Mouse (Mus musculus) v-Abl transformed pro-B cells (cell line): ENCODE results near the gene Frmd5.

ENCODE experiments used
- in situ Hi-C, 2 experiments: fragments of 400-800 bp; cut with MboI; formaldehyde crosslinking; loops; one replicate each; pipeline ENCODE4 v1.15.1; 2025; ENCODE audit not compliant: unreplicated experiment in 2 of 2

Frmd5 gene

DNA sequence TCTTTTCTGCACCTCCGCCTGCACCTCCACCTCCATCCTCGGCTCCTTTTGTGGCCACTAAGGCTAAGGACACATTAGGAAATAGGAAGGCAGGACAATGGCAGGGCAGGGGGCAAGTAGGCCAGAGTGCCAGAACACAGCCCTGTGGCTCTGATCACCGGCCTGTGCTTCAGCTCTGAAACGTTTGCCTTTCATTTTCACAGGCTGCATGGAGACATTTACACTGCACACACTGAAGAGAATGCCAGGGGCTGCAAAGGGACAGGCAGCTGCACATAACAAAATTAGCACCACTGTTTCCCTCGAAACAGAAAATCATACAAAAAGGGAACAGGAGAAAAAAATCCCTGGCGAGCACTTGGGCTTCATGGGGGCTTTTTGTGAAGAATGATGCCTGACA is 107.6 kb downstream of the Frmd5 start:
- in situ Hi-C loops, result loop anchor here in 1 of 2 experiments (25.0 kb wide), 1 partner anchor 112 kb away; no protein-coding TSS in a partner anchor

DNA sequence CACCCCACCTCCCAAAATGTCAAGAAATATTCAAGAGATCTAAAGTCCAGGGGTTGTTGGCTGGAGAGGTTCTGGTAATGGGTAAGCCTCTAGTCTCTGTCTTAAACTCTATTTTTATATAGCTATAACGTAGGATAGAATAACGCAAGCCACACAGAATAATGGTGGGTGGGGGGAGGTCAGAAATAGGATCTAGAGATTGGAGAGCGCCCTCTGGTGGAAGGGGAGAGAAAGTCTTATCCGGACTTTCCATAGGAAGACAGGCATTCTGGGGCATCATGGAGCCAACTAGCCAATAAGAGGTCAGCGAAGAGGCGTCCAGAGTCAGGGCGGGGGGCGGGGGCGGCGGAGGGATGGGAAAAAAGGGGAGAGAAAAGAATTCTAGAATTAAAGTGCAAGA is 111.5 kb downstream of the Frmd5 start:
- in situ Hi-C loops, result loop anchor here in 1 of 2 experiments (25.0 kb wide), 1 partner anchor 108 kb away; no protein-coding TSS in a partner anchor

DNA sequence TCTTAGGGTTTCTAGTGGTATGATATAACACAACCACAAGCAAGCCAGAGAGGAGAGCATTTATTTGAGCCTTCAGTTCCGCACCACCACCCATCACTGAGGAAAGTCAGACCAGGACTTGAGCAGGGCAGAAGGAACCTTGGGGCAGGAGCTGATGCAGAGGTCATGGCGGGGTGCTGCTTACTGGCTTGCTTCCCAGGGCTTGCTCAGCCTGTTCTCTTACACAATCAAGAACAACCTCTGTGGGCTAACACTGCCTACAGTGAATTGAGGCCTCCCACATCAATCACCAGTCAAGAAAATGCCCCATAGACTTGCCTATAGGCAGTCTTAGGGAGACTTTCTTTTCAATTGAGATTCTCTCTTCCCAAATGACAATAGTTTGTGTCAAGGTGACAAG is 118.8 kb downstream of the Frmd5 start:
- in situ Hi-C loops, result loop anchor here (5.0 to 25.0 kb wide), 2 partner anchors 101 to 111 kb away; no protein-coding TSS in a partner anchor

DNA sequence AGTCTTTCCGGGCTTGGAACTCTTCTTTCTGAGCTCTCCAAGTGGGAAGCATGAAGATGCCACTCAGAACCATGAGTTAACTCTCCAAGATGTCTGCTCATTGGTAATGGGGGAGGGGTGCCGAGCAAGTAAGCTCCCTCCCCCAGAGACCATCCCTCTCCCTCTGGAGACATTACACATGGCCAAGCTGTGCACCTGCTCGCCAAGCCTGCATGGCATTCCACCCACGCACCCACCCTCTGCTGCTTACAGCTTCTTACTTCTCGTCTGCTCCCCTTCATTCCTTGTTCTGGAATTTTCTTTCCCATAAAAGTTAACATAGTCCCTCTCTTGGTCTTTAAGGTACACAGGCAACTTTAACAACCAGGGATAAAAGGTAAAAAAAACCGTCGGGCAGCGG is 123.3 kb downstream of the Frmd5 start:
- in situ Hi-C loops, result loop anchor here in 1 of 2 experiments (25.0 kb wide), 1 partner anchor 96 kb away; no protein-coding TSS in a partner anchor

DNA sequence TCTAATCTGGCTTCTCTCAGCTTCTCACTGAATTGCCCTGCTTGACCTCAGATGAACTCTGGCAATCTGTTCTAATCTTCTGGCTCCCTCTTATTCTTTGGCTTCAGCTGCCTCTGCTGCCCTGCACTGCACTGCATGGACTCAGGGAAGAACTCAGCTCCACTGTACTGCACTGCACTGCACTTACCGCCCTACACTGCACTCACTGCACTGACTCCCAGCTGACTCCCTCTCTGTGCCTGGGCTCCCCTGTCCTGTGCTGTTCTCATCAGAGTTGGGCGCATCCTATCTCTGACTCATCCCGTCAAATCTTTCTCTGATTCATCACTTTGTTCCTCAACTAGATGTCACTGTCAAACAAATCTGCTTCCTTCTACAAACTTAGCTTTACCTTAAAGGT is 124.5 kb downstream of the Frmd5 start:
- in situ Hi-C loops, result loop anchor here in 1 of 2 experiments (25.0 kb wide), 1 partner anchor 95 kb away; no protein-coding TSS in a partner anchor

DNA sequence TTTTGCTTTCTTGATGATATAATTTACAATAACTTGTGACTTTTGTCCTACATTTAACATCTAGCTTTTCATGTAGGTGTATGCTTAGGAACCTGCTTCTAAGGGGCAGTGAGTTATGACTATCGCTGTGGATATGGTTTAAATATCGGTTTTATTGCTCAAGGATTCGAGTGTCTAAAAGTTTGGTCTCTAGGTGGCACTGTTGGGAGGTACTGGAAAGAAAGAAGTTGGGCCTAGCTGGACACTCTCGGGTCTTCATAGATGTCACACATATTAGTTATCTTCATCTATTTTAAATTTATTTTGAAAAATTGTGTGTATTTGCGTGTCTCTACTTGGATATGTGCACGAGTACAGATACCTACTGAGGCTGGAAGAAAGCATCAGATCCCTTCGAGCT is 127.2 kb downstream of the Frmd5 start:
- in situ Hi-C loops, result loop anchor here in 1 of 2 experiments (25.0 kb wide), 1 partner anchor 92 kb away; no protein-coding TSS in a partner anchor

DNA sequence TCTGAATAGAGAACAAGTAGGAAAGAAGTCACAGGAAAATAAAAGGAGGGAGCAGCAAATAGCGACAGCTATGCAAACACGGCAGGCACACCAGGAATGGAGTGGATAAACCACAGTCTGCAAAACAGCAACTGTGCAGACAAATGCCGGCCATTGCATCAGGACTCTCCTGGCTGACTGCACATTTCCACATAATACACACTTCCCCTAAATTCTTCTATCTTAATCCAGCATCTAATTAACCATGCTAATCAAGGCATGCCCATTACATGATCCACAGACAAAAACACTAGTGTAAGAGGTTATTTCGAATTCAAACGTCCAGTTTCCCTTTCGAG is 129.3 kb downstream of the Frmd5 start:
- in situ Hi-C loops, result loop anchor here in 1 of 2 experiments (25.0 kb wide), 1 partner anchor 90 kb away; no protein-coding TSS in a partner anchor

DNA sequence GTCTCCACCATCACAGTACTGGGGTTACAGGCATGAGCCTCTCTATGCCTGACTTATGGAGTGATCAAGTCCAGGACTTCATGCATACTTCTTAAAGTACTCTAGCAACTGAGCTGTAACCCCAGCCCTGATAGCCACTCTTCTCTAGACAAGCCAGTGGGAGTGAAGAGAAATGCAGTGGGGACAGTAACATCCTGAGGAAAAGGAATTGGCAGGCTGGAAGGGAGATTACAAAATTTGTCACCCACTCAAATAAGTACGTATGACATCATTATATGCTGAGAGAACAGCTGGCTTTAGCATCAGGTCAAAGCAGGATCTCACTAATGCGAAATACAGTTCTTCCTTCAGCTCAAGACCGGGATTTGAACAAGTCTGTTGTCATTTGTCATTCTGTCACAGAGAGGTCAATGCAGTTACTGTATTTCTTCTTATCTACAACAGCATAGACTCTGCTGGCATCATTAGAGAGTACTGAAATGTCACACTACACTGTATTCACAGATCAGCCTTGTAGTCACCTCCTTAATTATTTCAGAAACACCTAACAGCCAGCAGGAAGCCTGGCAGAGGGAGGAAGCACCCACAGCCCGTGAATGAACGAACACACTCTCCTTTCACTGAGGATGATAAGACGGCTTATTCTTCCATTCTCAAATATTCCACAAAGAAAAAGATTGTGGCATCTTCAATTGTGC is 129.8 kb downstream of the Frmd5 start:
- in situ Hi-C loops, result loop anchor here in 1 of 2 experiments (25.0 kb wide), 1 partner anchor 90 kb away; no protein-coding TSS in a partner anchor

DNA sequence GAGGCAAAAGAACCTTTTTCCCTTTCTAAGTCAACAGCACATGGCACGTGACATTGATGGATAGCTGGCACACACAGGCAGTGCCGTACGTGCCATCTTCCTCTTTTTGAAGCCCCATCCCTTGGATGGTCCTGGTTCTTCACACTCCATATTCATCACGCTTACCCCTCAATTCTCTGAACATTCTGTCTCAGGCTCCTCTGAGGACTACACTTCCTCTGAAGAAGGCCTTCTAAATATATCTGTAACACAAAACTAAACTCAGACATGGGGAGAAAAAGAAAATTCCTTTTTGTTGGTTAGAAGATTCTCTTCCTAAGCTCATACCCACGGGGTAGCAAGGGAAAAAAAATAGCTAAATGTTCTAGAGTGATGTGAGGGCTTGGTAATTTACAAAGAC is 131.0 kb downstream of the Frmd5 start:
- in situ Hi-C loops, result loop anchor here in 1 of 2 experiments (25.0 kb wide), 1 partner anchor 89 kb away; no protein-coding TSS in a partner anchor

DNA sequence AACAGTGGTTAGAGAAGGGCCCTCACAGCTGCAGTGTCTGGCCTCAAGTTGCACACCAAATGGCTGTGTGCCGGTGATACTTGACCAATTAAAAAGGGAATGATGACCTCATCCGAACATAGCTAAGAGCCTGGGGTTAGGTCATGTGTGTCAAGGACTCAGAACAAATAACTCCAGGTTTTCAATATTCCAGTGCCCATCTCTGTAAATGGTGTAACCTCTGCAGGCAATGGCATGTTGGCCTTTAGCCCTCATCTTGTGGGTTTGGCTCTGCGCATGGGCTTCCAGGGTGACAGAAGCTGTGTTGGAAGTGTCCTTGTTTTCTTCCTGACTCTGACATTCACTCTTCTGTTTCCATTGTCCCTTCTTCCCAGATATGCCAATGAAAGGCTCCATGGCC is 131.8 kb downstream of the Frmd5 start:
- in situ Hi-C loops, result loop anchor here in 1 of 2 experiments (25.0 kb wide), 1 partner anchor 88 kb away; no protein-coding TSS in a partner anchor

DNA sequence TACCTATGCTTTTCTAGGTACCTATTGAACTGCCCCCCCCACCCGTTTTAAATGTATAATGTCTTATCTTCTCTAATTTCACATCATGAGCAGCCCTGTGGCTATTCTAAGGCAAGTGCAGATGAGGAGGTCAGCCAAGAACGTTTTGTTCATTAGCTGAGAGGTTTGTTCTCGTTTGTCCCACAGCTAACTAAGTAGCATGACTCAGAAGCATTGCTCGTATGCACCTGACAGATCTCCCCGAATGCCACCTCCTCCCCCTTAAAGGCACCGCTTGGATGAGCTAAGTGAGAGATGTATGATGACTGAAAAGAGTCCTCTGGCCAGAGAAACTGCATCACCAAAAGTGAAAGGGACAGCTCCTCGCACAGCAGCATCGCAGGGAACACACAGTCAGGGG is 132.7 kb downstream of the Frmd5 start:
- in situ Hi-C loops, result no loop called here

DNA sequence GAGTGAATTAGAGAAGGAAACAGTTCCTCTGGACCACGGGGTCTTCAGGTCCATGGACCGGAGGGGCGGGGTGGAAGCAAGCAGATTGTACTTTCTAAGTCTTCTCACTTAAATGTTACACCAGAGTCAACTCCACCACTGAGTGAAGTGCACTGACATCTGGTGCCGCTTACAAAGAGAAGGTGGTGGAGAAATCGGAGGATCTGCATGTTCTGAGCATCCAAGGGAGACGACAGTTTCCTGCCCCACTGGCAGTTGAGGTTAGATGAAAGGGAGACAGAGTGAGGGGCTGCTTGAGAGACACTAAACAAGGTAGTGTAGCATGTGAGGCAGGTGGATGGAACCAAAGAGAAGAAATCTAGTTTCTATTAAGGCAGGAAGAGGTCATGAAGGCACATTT is 137.0 kb downstream of the Frmd5 start:
- in situ Hi-C loops, result no loop called here

DNA sequence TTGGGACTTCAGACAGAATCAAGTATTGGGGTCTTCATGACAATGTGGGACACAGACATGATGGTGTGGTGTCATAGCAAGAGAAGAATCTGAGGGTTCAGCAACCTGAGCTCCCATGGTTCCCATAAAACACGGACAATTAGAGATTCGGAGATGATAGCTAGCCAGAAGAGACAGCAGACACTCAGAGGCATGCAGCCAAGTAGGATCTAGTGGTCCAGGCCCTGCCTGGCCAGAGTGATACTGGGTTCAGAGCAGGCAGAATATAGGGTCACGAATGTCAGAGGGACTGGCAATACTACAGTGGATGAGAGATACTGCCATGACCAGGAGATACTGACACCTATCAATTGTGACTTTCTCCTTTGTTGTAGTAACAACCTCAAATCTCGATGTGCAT is 138.6 kb downstream of the Frmd5 start:
- in situ Hi-C loops, result no loop called here

DNA sequence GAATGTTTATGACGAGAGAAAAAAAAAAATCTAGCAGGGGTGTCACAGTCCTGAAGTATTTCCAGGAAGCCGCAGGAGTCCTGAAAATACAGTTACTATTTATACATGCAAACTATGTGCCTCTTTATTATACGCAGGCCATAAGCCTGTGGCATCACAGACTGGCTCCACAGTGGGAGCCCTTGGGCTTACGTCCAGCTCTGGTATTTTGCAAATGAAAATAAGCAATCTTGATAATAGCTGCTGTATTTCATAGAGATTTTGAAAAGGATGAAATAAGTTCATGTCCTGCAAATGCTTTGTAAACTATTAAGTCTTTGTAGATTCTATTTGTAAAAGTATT is 145.8 kb downstream of the Frmd5 start:
- in situ Hi-C loops, result no loop called here

DNA sequence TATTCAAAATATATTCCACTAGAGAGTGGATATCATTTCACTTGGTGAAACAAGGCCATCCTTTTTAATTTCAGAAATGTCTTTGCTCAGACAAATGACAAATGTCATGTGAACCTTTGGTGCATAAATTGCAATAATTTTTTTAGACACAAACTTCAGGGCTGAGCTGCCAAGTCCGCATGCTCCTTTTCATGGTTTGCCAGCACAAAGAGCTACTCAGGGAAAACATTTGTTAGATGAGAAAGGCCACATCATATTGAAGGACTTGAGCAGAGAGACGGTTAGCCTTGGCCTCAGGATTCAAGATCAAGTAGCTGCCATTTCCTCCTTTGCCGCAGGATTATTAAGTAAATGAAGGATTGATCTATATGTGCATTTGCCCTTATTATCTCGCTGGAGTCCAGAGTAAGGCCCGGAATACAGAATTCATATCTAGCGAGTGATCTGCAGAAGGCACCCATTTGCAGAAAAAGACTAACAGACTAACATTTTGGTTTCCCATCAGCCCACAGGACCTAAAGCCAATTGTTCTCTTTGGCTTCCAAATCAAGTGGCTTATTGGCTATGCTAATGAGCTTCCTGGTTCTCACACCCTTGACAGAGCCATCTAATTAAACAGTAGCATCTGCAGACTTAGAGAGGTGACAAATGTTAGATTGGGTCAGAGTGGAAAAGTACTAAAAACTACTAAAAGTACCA is 146.3 kb downstream of the Frmd5 start:
- in situ Hi-C loops, result no loop called here

DNA sequence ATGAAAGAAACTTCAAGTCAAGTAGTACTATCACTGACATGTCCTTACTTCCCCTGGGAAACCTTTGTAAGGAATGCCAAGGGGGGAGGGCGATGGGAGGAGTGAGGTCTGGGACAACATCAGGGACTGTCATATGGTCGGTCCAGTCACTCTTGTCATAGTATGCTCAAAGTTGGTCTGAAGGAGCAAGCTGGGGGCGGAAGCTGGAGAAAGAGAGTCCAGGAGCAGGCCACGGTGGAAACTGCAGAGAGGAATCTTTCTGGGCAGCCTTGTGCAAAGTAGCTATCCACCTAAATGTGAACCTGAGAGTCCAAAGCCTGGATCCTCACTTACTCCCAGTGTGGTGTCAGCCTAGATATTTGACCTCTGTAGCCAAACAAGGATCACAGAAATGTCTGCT is 147.5 kb downstream of the Frmd5 start:
- in situ Hi-C loops, result no loop called here

DNA sequence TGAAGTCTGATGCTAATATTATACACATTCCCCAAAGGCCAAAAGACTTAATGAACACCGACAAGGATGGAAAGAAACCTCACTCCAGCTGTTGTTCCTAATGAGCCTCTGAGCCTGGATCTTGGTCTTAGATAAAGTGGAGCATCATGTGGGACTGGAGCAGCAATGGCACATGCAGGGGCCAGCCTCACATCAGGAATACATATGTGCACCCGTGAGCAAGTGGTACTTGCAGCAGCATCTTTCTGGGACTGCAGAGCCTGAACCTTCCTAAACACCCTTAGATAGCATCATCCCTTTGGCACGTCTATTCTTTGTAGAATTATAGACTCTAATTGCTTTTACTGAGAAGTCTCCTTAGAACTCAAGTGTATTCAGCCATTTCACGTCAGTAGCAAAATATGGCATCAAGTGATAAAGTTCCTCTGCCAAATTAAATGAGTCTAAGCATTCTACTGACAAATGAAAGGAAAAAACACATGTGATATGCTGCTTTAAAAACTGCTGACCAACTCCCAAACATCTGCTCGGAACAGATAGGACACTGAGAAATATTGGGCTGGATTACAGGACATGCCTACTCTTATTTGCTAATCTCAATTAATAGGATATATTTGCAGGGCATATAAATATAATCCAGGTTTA is 148.6 kb downstream of the Frmd5 start:
- in situ Hi-C loops, result no loop called here

DNA sequence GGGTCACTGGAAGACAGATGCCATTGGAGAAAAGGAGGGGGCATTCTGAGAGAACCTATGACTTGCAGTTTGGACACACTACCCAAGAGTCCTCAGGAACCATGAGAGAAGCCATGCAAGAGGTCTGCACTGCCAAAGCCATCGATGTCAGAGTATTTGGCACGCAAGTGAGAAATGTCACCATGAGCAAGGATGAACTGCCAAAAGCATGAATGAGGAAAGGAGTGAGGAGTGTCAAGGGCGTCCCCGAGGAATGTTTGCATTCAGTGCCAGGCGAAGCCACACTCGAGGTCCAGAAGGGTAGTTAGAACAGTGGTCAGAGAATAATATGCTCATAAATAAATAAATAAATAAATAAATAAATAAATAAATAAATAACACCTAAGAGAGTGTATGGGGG is 150.9 kb downstream of the Frmd5 start:
- in situ Hi-C loops, result no loop called here

DNA sequence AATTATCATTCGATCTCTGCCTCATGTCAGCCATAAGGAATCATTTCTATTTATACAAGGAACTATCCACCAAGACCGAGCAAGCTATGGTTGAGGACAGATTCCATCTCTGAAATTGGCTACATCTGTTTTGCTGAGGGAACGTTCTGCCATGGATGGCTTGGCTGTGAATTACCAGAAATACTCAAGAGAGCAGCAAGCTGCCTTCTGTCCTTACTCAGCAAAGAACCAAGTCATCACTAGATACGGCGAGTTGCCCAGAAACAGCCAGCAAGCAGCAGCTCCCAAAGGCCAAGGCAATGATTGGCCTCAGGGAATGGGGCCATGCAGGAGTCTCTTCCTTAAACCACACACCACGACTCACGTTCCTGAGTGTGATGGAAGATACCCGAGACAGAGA is 151.8 kb downstream of the Frmd5 start:
- in situ Hi-C loops, result no loop called here

DNA sequence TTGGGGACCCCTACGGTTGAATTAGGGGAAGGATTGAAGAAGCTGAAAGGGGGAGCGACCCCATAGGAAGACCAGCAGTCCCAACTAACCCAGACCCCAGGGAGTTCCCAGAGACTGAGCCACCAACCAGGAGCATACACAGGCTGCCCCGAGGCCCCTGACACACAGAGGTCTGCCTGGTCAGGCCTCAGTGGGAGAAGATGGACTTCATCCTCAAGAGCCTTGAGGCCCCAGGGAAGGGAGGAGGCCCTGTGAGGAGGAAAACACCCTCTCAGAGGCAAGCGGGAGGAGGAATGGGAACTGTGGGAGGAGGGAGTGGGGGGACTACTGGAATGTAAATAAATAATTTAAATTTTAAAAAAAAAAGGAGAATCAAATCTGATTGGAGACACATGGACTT is 160.4 kb downstream of the Frmd5 start:
- in situ Hi-C loops, result no loop called here

DNA sequence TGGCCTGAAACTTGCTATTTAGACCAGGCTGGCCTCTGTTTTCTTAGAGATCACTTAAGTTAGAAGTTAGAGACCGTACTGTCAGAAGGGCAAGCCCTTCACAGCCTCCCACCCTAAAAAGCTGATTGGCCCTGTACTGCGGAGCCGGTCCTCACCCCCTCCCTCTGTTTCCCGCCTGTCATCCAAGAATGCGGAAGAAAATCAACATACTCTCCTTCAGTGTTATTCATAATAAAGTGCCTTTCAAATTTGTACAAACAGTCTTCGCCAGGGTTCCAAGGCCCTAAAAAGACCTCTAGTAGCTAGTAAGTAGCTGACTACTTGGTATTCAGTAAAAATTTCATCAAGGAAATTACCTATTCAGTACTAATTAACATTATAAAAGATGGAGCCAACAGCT is 164.0 kb downstream of the Frmd5 start:
- in situ Hi-C loops, result no loop called here
